Mouse (Mus musculus): ENCODE results near the gene Gli1. TPM values are rescaled to one million over a fixed set of nuclear protein-coding genes. Genes with fewer than 3 reads are reported as not detected.

Gene Gli1
- total RNA-seq, 2 experiments from 2014 or later = 9.0 to 11.8 TPM

Other genes with a start within 250 kb of the Gli1 start
- 10 to 100 TPM; 42.6 to 42.8 TPM for gene Os9, start 220.8 kb downstream of the Gli1 start, total RNA-seq (2021)
- gene B4galnt1, start 176.7 kb downstream of the Gli1 start, total RNA-seq (2021) = 1 to 10 TPM; 3.4 to 3.6 TPM
- 1 to 10 TPM; 3.8 to 4.3 TPM for gene Slc26a10, start 161.3 kb downstream of the Gli1 start, total RNA-seq (2021)
- gene Arhgef25, start 151.9 kb downstream of the Gli1 start, total RNA-seq (2021) = 10 to 100 TPM; 40.4 to 43.0 TPM
- 10 to 100 TPM; 43.8 to 49.7 TPM for gene Dtx3, start 146.2 kb downstream of the Gli1 start, total RNA-seq (2021)
- 10 to 100 TPM; 11.5 to 12.7 TPM for gene Pip4k2c, start 130.4 kb downstream of the Gli1 start, total RNA-seq (2021)
- gene Kif5a, start 78.6 kb downstream of the Gli1 start, total RNA-seq (2021) = 1 to 10 TPM; 1.2 to 1.4 TPM
- gene Dctn2, start 75.6 kb downstream of the Gli1 start, total RNA-seq (2021) = 100 to 1,000 TPM; 145 to 146 TPM
- gene Mbd6, start 53.0 kb downstream of the Gli1 start, total RNA-seq (2021) = 10 to 100 TPM; 34.2 to 41.9 TPM
- 10 to 100 TPM; 47.5 to 48.0 TPM for gene Mars, start 30.2 kb downstream of the Gli1 start, total RNA-seq (2021)
- 1 to 10 TPM; 2.8 to 3.9 TPM for gene Arhgap9, start 20.0 kb downstream of the Gli1 start, total RNA-seq (2021)
- under 1 TPM in 1 of 2 experiments, not detected in 1; 0.08 TPM for gene Inhbe, start 12.4 kb upstream of the Gli1 start, total RNA-seq (2021)
- gene Inhbc, start 28.5 kb upstream of the Gli1 start, total RNA-seq (2021) = under 1 TPM in 1 of 2 experiments, not detected in 1; 0.29 TPM
- 100 to 1,000 TPM in 1 of 2 experiments, 10 to 100 TPM in 1; 87.7 to 101 TPM for gene R3hdm2, start 38.4 kb upstream of the Gli1 start, total RNA-seq (2021)
- gene Stac3, start 159.7 kb upstream of the Gli1 start, total RNA-seq (2021) = 100 to 1,000 TPM; 167 to 205 TPM
- 10 to 100 TPM; 23.6 to 24.1 TPM for gene Ndufa4l2, start 173.0 kb upstream of the Gli1 start, total RNA-seq (2021)
- gene Shmt2, start 180.5 kb upstream of the Gli1 start, total RNA-seq (2021) = 10 to 100 TPM; 34.6 to 34.8 TPM
- gene Nxph4, start 192.6 kb upstream of the Gli1 start, total RNA-seq (2021) = 1 to 10 TPM; 1.9 to 2.2 TPM